Comparison of ENCODE assay signal across 20 mouse cellular contexts in genomic region chr9:16342577-16342976, GRCm38 (mm10).
A peak's percentile ranks its signal among the peaks of the same experiment; 100 is the strongest.
DNase-seq lines count a peak whose midpoint lies in the region; ATAC-seq and TF ChIP-seq lines count a peak whose summit lies in the region.
"Had no signal": no experiment of that assay in that cellular context is flagged by ENCODE, and none has a peak within 500 bp of the region (broad histone marks: within the 10 kb centered on the region; RNA-seq: fewer than 3 reads in every experiment).

No protein-coding gene starts in this region.

- no peak for TF ChIP-seq POLR2A in MEL (IDR thresholded peaks at IDR 0.05; ENCODE audit: control insufficient read depth in 1 of 2, insufficient read depth in 1 of 2, low read depth in 1 of 2, low read length in 2 of 2, poor library complexity in 1 of 2)
- no peak for TF ChIP-seq POLR2A in thymus, adult 2 months (IDR thresholded peaks at IDR 0.05; ENCODE audit: control insufficient read depth, extremely low read depth, insufficient read depth, low read length, poor library complexity)

- no peak for TF ChIP-seq RAD21 in MEL (IDR thresholded peaks at IDR 0.05; ENCODE audit: low read depth, low read length)

- H3K9me3 ChIP-seq in MEL (replicated peaks; ENCODE audit: insufficient read depth, low read length) = no peaks in the 10 kb centered on the region
- no peaks in the 10 kb centered on the region for H3K9me3 ChIP-seq in liver, embryonic 11.5 days (ENCODE audit: control insufficient read depth, low read length)
- H3K9me3 ChIP-seq in liver, embryonic 13.5 days (replicated peaks) = no peaks in the 10 kb centered on the region
- H3K9me3 ChIP-seq: embryonic facial prominence, embryonic 10.5 days; embryonic facial prominence, embryonic 12.5 days; forebrain, embryonic 13.5 days; forebrain, embryonic 15.5 days had no signal

- H3K36me3 ChIP-seq in MEL (ENCODE audit: control insufficient read depth in 1 of 2, insufficient read depth in 2 of 2, low read length in 2 of 2) = no peaks in the 10 kb centered on the region
- H3K36me3 ChIP-seq in liver, embryonic 11.5 days (ENCODE audit: control insufficient read depth, insufficient read depth, low read length) = no peaks in the 10 kb centered on the region
- no peaks in the 10 kb centered on the region for H3K36me3 ChIP-seq in liver, embryonic 13.5 days
- no peaks in the 10 kb centered on the region for H3K36me3 ChIP-seq in thymus, adult 2 months (ENCODE audit: control insufficient read depth, insufficient read depth, low read length)
- H3K36me3 ChIP-seq: embryonic facial prominence, embryonic 10.5 days; embryonic facial prominence, embryonic 12.5 days; forebrain, embryonic 15.5 days had no signal

- H3K79me2 ChIP-seq in MEL (ENCODE audit: control insufficient read depth, insufficient read depth, low read length, poor library complexity) = no peaks in the 10 kb centered on the region

- DNase-seq in MEL (ENCODE audit: low read depth, low spot score) = peak; percentile 26
- no peak for DNase-seq in liver, embryonic 11.5 days (ENCODE audit: low spot score)
- DNase-seq in liver, embryonic 13.5 days = no peak
- DNase-seq in lung, adult 18-20 months = no peak
- no peak for DNase-seq in left cerebral cortex, adult 9 months (ENCODE audit: low spot score in 2 of 2)
- DNase-seq in thymus, adult 2 months = no peak
- DNase-seq: adrenal gland, adult 8-10 months; adrenal gland, postnatal 14 days; adrenal gland, postnatal 36 days; cerebellum, adult 11-12 months; cerebellum, adult 2 months; cerebellum, adult 9-10 months; cerebellum, postnatal 10 days; cerebellum, postnatal 25 days had no signal

- no peak overlapping the region for H3K9ac ChIP-seq in MEL (ENCODE audit: control insufficient read depth, low read depth, low read length, poor library complexity, severe bottlenecking)
- no peak overlapping the region for H3K9ac ChIP-seq in liver, embryonic 11.5 days (ENCODE audit: low read depth, low read length)
- no peak overlapping the region for H3K9ac ChIP-seq in liver, embryonic 13.5 days
- H3K9ac ChIP-seq: embryonic facial prominence, embryonic 12.5 days; forebrain, embryonic 13.5 days; forebrain, embryonic 15.5 days had no signal

- H3K27ac ChIP-seq in MEL (ENCODE audit: control insufficient read depth, low read depth, low read length) = no peak overlapping the region
- H3K27ac ChIP-seq in liver, embryonic 11.5 days (ENCODE audit: low read depth, low read length) = no peak overlapping the region
- H3K27ac ChIP-seq in liver, embryonic 13.5 days = no peak overlapping the region
- no peak overlapping the region for H3K27ac ChIP-seq in thymus, adult 2 months (ENCODE audit: control insufficient read depth, insufficient read depth, low read length)
- H3K27ac ChIP-seq: embryonic facial prominence, embryonic 10.5 days; embryonic facial prominence, embryonic 12.5 days; forebrain, embryonic 13.5 days; forebrain, embryonic 15.5 days had no signal

- TF ChIP-seq CTCF in MEL (IDR thresholded peaks at IDR 0.05 in 2 of 3, conservative IDR thresholded peaks at IDR 0.05 in 1 of 3; ENCODE audit: control insufficient read depth in 1 of 3, insufficient read depth in 1 of 3, low read depth in 2 of 3, low read length in 3 of 3, poor library complexity in 1 of 3, severe bottlenecking in 1 of 3) = no peak
- no peak for TF ChIP-seq CTCF in thymus, adult 2 months (IDR thresholded peaks at IDR 0.05; ENCODE audit: borderline replicate concordance, control insufficient read depth, extremely low read depth, insufficient read depth, low read length, poor library complexity)

- no peaks in the 10 kb centered on the region for H3K4me1 ChIP-seq in MEL (ENCODE audit: control insufficient read depth in 1 of 2, insufficient read depth in 2 of 2, low read length in 2 of 2)
- no peaks in the 10 kb centered on the region for H3K4me1 ChIP-seq in liver, embryonic 11.5 days (replicated peaks; ENCODE audit: control insufficient read depth, insufficient read depth, low read length)
- no peaks in the 10 kb centered on the region for H3K4me1 ChIP-seq in liver, embryonic 13.5 days (replicated peaks)
- no peaks in the 10 kb centered on the region for H3K4me1 ChIP-seq in thymus, adult 2 months (replicated peaks; ENCODE audit: control insufficient read depth, insufficient read depth, low read length)
- H3K4me1 ChIP-seq: embryonic facial prominence, embryonic 10.5 days; embryonic facial prominence, embryonic 12.5 days had no signal

- ATAC-seq in liver, embryonic 11.5 days (replicated peaks; ENCODE audit: low FRiP score) = peak; percentile 85
- ATAC-seq in liver, embryonic 13.5 days (ENCODE audit: low read depth) = peak; percentile 70
- ATAC-seq: activated CD4-positive, CD25-positive, alpha-beta regulatory T cell, adult 4 months; Patski had no signal

- no peak overlapping the region for H3K4me3 ChIP-seq in MEL (ENCODE audit: control insufficient read depth in 1 of 2, insufficient read depth in 1 of 2, low read depth in 2 of 2, low read length in 2 of 2)
- H3K4me3 ChIP-seq in liver, embryonic 11.5 days (ENCODE audit: low read depth, low read length) = no peak overlapping the region
- no peak overlapping the region for H3K4me3 ChIP-seq in liver, embryonic 13.5 days (replicated peaks)
- H3K4me3 ChIP-seq in thymus, adult 2 months (ENCODE audit: control insufficient read depth, insufficient read depth, low read length) = no peak overlapping the region
- H3K4me3 ChIP-seq: embryonic facial prominence, embryonic 10.5 days; embryonic facial prominence, embryonic 12.5 days; forebrain, embryonic 13.5 days; forebrain, embryonic 15.5 days had no signal

- TF ChIP-seq EP300 in MEL (IDR thresholded peaks at IDR 0.05; ENCODE audit: low read depth in 1 of 2, low read length in 2 of 2) = peak; percentile 44 to 74

- H3K27me3 ChIP-seq in MEL (ENCODE audit: control insufficient read depth in 1 of 2, insufficient read depth in 2 of 2, low read length in 2 of 2) = no peaks in the 10 kb centered on the region
- H3K27me3 ChIP-seq in liver, embryonic 11.5 days (replicated peaks; ENCODE audit: control insufficient read depth, insufficient read depth, low read length) = no peaks in the 10 kb centered on the region
- no peaks in the 10 kb centered on the region for H3K27me3 ChIP-seq in liver, embryonic 13.5 days
- H3K27me3 ChIP-seq in thymus, adult 2 months (ENCODE audit: control insufficient read depth, insufficient read depth, low read length) = no peaks in the 10 kb centered on the region
- H3K27me3 ChIP-seq: embryonic facial prominence, embryonic 12.5 days; forebrain, embryonic 13.5 days; forebrain, embryonic 15.5 days; Patski had no signal

- 51% methylated on average over 8 of the region's 8 CpGs for WGBS in liver, embryonic 11.5 days
- 45% methylated on average over 8 of the region's 8 CpGs for WGBS in liver, embryonic 13.5 days (ENCODE audit: insufficient replicate concordance)
- WGBS in thymus, adult 2 months = 88% methylated on average over 8 of the region's 8 CpGs

- H3K4me2 ChIP-seq in liver, embryonic 11.5 days = no peak overlapping the region
- H3K4me2 ChIP-seq in liver, embryonic 13.5 days = no peak overlapping the region
- H3K4me2 ChIP-seq: embryonic facial prominence, embryonic 12.5 days; forebrain, embryonic 13.5 days; forebrain, embryonic 15.5 days had no signal

TF ChIP-seq in MEL, 35 proteins besides CTCF, POLR2A, EP300 and RAD21:
- TF ChIP-seq TCF12 (IDR thresholded peaks at IDR 0.05; ENCODE audit: low read depth, low read length) (peak; percentile 88), ZNF384 (IDR thresholded peaks at IDR 0.05; ENCODE audit: low read depth, low read length) (no peak), MYB (IDR thresholded peaks at IDR 0.05; ENCODE audit: low read depth, low read length) (0 out of 2 replicates have a peak, but pooled peaks have one; percentile 19), ETS1 (IDR thresholded peaks at IDR 0.05; ENCODE audit: low read depth, low read length) (peak; percentile 51; the same call in 1 of the 2 replicates), MAFK (IDR thresholded peaks at IDR 0.05; ENCODE audit: borderline replicate concordance, low read depth, low read length) (0 out of 2 replicates have a peak, but pooled peaks have one; percentile 22), RCOR1 (IDR thresholded peaks at IDR 0.05; ENCODE audit: low read depth, low read length) (0 out of 2 replicates have a peak, but pooled peaks have one; percentile 15), MXI1 (IDR thresholded peaks at IDR 0.05; ENCODE audit: low read depth, low read length) (no peak), USF1 (IDR thresholded peaks at IDR 0.05; ENCODE audit: low read depth, low read length) (0 out of 2 replicates have a peak, but pooled peaks have one; percentile 5), GATA1 (IDR thresholded peaks at IDR 0.05; ENCODE audit: low read depth, low read length) (peak; percentile 46; the same call in 1 of the 2 replicates)
TF ChIP-seq in MEL: peak in this region for 7.
